Comparison of ENCODE assay signal across 13 mouse cellular contexts in the genomic region with DNA sequence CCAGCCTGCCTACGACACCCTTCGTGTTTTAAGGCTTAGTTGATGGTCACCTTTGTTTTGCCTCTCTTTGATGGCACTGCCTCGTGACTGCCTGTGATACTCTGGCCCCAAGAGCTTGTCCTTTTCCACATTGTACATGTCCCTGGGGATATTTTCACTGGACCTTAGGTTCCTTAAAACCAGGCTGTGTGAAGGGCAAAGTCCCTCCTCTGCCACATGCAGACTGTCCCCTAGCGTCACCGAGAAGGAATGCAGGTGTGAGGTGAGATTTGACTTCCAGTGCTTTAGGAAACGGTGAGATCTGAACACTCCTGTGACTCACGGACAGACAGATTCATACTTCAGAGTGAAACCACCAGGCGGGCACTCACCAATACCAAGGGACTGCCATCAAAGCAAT. TPM values are rescaled to one million over a fixed set of nuclear protein-coding genes. Genes with fewer than 3 reads are reported as not detected.
DNase-seq lines count a peak whose midpoint lies in the region; ATAC-seq and TF ChIP-seq lines count a peak whose summit lies in the region.
"Had no signal": no experiment of that assay in that cellular context is flagged by ENCODE, and none has a peak within 500 bp of the region (broad histone marks: within the 10 kb centered on the region; RNA-seq: fewer than 3 reads in every experiment).

No protein-coding gene starts in this region.

- H3K4me3 ChIP-seq in forebrain, postnatal 0 days (ENCODE audit: low read depth, low read length) = no peak overlapping the region
- no peak overlapping the region for H3K4me3 ChIP-seq in forebrain, embryonic 14.5 days (ENCODE audit: low read depth, low read length)
- H3K4me3 ChIP-seq in lung, adult 2 months (replicated peaks; ENCODE audit: extremely low read depth, low read depth, low read length) = no peak overlapping the region
- no peak overlapping the region for H3K4me3 ChIP-seq in bone marrow, adult 2 months (replicated peaks; ENCODE audit: control insufficient read depth, low read depth, low read length)
- H3K4me3 ChIP-seq: hindbrain, embryonic 15.5 days had no signal

- no peak overlapping the region for H3K27ac ChIP-seq in forebrain, postnatal 0 days (ENCODE audit: low read depth, low read length)
- H3K27ac ChIP-seq in forebrain, embryonic 14.5 days (ENCODE audit: low read depth, low read length) = no peak overlapping the region
- no peak overlapping the region for H3K27ac ChIP-seq in bone marrow, adult 2 months (ENCODE audit: control insufficient read depth, insufficient read depth, low read depth, low read length, poor library complexity)
- H3K27ac ChIP-seq: hindbrain, embryonic 15.5 days had no signal

- 56% methylated on average over 8 of the region's 8 CpGs for WGBS in forebrain, postnatal 0 days
- WGBS in forebrain, embryonic 14.5 days = 52% methylated on average over 8 of the region's 8 CpGs
- 57% methylated on average over 8 of the region's 8 CpGs for WGBS in lung, adult 2 months
- 63% methylated on average over 8 of the region's 8 CpGs for WGBS in bone marrow, adult 2 months

- no peaks in the 10 kb centered on the region for H3K36me3 ChIP-seq in forebrain, postnatal 0 days (ENCODE audit: insufficient read depth)
- no peaks in the 10 kb centered on the region for H3K36me3 ChIP-seq in forebrain, embryonic 14.5 days (ENCODE audit: control insufficient read depth, insufficient read depth, low read length)
- H3K36me3 ChIP-seq: hindbrain, embryonic 15.5 days had no signal

- ATAC-seq in forebrain, postnatal 0 days = no peak
- no peak for ATAC-seq in forebrain, embryonic 14.5 days

- H3K9ac ChIP-seq in forebrain, postnatal 0 days = no peak overlapping the region
- no peak overlapping the region for H3K9ac ChIP-seq in forebrain, embryonic 14.5 days (ENCODE audit: low read length)
- H3K9ac ChIP-seq: hindbrain, embryonic 15.5 days had no signal

- H3K4me2 ChIP-seq in forebrain, postnatal 0 days (ENCODE audit: low read depth) = no peak overlapping the region
- H3K4me2 ChIP-seq in forebrain, embryonic 14.5 days (ENCODE audit: low read length) = no peak overlapping the region
- H3K4me2 ChIP-seq: hindbrain, embryonic 15.5 days had no signal

- no peak for DNase-seq in forebrain, postnatal 0 days
- no peak for DNase-seq in forebrain, embryonic 14.5 days (ENCODE audit: low spot score)
- DNase-seq in lung, adult 2 months = no peak
- DNase-seq in lung, postnatal 14 days = no peak
- peak; percentile 58 to 71 for DNase-seq in kidney, postnatal 25 days
- no peak for DNase-seq in right cerebral cortex, adult 2 months (ENCODE audit: low spot score in 2 of 2)
- no peak for DNase-seq in cerebellum, adult 18-20 months
- DNase-seq: adrenal gland, adult 8-10 months; midbrain, embryonic 14.5 days; right cerebral cortex, adult 18-20 months; thymus, adult 18-20 months had no signal

- H3K4me1 ChIP-seq in forebrain, postnatal 0 days (ENCODE audit: insufficient read depth) = no peaks in the 10 kb centered on the region
- no peaks in the 10 kb centered on the region for H3K4me1 ChIP-seq in forebrain, embryonic 14.5 days (ENCODE audit: control insufficient read depth, insufficient read depth, low read length)
- H3K4me1 ChIP-seq in lung, adult 2 months (ENCODE audit: control insufficient read depth, insufficient read depth, low read length) = no peaks in the 10 kb centered on the region
- no peaks in the 10 kb centered on the region; the same call in 1 of the 2 replicates for H3K4me1 ChIP-seq in bone marrow, adult 2 months (ENCODE audit: control insufficient read depth, insufficient read depth, low read length)
- H3K4me1 ChIP-seq: hindbrain, embryonic 15.5 days had no signal

- no peak for TF ChIP-seq POLR2A in lung, adult 2 months (IDR thresholded peaks at IDR 0.05; ENCODE audit: borderline replicate concordance, extremely low read depth, low read depth, low read length)
- no peak for TF ChIP-seq POLR2A in bone marrow, adult 2 months (IDR thresholded peaks at IDR 0.05; ENCODE audit: borderline replicate concordance, control insufficient read depth, low read depth, low read length)

- peak; percentile 50 for TF ChIP-seq CTCF in forebrain, postnatal 0 days (IDR thresholded peaks at IDR 0.05; ENCODE audit: low read depth)
- peak; percentile 69 for TF ChIP-seq CTCF in lung, adult 2 months (IDR thresholded peaks at IDR 0.05; ENCODE audit: insufficient read depth, low read length)
- peak; percentile 35; the same call in 1 of the 2 replicates for TF ChIP-seq CTCF in bone marrow, adult 2 months (IDR thresholded peaks at IDR 0.05; ENCODE audit: control insufficient read depth, insufficient read depth, low read length)

- no peaks in the 10 kb centered on the region for H3K9me3 ChIP-seq in forebrain, postnatal 0 days (ENCODE audit: low read length)
- H3K9me3 ChIP-seq in forebrain, embryonic 14.5 days (replicated peaks; ENCODE audit: control insufficient read depth, low read length) = no peaks in the 10 kb centered on the region
- H3K9me3 ChIP-seq: hindbrain, embryonic 15.5 days had no signal

- H3K27me3 ChIP-seq in forebrain, postnatal 0 days (ENCODE audit: insufficient read depth, low read length) = no peaks in the 10 kb centered on the region
- no peaks in the 10 kb centered on the region for H3K27me3 ChIP-seq in forebrain, embryonic 14.5 days (replicated peaks; ENCODE audit: control insufficient read depth, insufficient read depth, low read length)
- H3K27me3 ChIP-seq: hindbrain, embryonic 15.5 days had no signal

RNA-seq across cellular contexts. Expression of gene Tmem97, which starts 6.7 kb away (rescaled TPM):
- 32.7 and 33.9 TPM in 2 replicates for total RNA-seq in forebrain, postnatal 0 days (2014; rRNA removed)
- 37.1 and 42.1 TPM in 2 replicates for polyA plus RNA-seq in forebrain, postnatal 0 days (2015; fragmentation: Nextera tagmentation; extraction: Ambion mirVana)
- polyA plus RNA-seq in forebrain, embryonic 14.5 days (2014; fragmentation: Nextera tagmentation; extraction: Ambion mirVana) = 40.0 and 48.5 TPM in 2 replicates
- 23.5 and 27.6 TPM in 2 replicates for polyA plus RNA-seq in lung, adult 2 months (2012; rRNA removed)
- polyA plus RNA-seq in bone marrow, adult 2 months (2011; ENCODE audit: insufficient read depth, insufficient read length, low replicate concordance, missing spikeins) = 16.1 and 27.3 TPM in 2 replicates

RNA-seq across cellular contexts. Expression of gene Ift20, which starts 21.1 kb away (rescaled TPM):
- 106 and 119 TPM in 2 replicates for total RNA-seq in forebrain, postnatal 0 days (2014; rRNA removed)
- polyA plus RNA-seq in forebrain, postnatal 0 days (2015; fragmentation: Nextera tagmentation; extraction: Ambion mirVana) = 124 and 140 TPM in 2 replicates
- 118 and 126 TPM in 2 replicates for polyA plus RNA-seq in forebrain, embryonic 14.5 days (2014; fragmentation: Nextera tagmentation; extraction: Ambion mirVana)
- 75.1 and 76.0 TPM in 2 replicates for polyA plus RNA-seq in lung, adult 2 months (2012; rRNA removed)
- polyA plus RNA-seq in bone marrow, adult 2 months (2011; ENCODE audit: insufficient read depth, insufficient read length, low replicate concordance, missing spikeins) = 28.2 and 42.1 TPM in 2 replicates

RNA-seq across cellular contexts. Expression of gene Tnfaip1, which starts 21.1 kb away (rescaled TPM):
- 38.9 and 42.7 TPM in 2 replicates for total RNA-seq in forebrain, postnatal 0 days (2014; rRNA removed)
- polyA plus RNA-seq in forebrain, postnatal 0 days (2015; fragmentation: Nextera tagmentation; extraction: Ambion mirVana) = 54.6 and 66.3 TPM in 2 replicates
- 66.1 and 71.3 TPM in 2 replicates for polyA plus RNA-seq in forebrain, embryonic 14.5 days (2014; fragmentation: Nextera tagmentation; extraction: Ambion mirVana)
- polyA plus RNA-seq in lung, adult 2 months (2012; rRNA removed) = 71.3 and 81.7 TPM in 2 replicates
- polyA plus RNA-seq in bone marrow, adult 2 months (2011; ENCODE audit: insufficient read depth, insufficient read length, low replicate concordance, missing spikeins) = 5.4 and 11.7 TPM in 2 replicates

RNA-seq across cellular contexts. Expression of gene Poldip2, which starts 45.2 kb away (rescaled TPM):
- 139 and 157 TPM in 2 replicates for total RNA-seq in forebrain, postnatal 0 days (2014; rRNA removed)
- polyA plus RNA-seq in forebrain, postnatal 0 days (2015; fragmentation: Nextera tagmentation; extraction: Ambion mirVana) = 165 and 175 TPM in 2 replicates
- polyA plus RNA-seq in forebrain, embryonic 14.5 days (2014; fragmentation: Nextera tagmentation; extraction: Ambion mirVana) = 185 TPM in 2 replicates
- 39.6 and 50.4 TPM in 2 replicates for polyA plus RNA-seq in lung, adult 2 months (2012; rRNA removed)
- polyA plus RNA-seq in bone marrow, adult 2 months (2011; ENCODE audit: insufficient read depth, insufficient read length, low replicate concordance, missing spikeins) = 14.2 and 19.0 TPM in 2 replicates

RNA-seq across cellular contexts. Expression of gene Tmem199, which starts 45.3 kb away (rescaled TPM):
- 64.8 and 73.2 TPM in 2 replicates for total RNA-seq in forebrain, postnatal 0 days (2014; rRNA removed)
- 84.2 and 86.0 TPM in 2 replicates for polyA plus RNA-seq in forebrain, postnatal 0 days (2015; fragmentation: Nextera tagmentation; extraction: Ambion mirVana)
- polyA plus RNA-seq in forebrain, embryonic 14.5 days (2014; fragmentation: Nextera tagmentation; extraction: Ambion mirVana) = 93.1 and 93.2 TPM in 2 replicates
- 9.5 and 12.5 TPM in 2 replicates for polyA plus RNA-seq in lung, adult 2 months (2012; rRNA removed)
- 6.5 and 16.5 TPM in 2 replicates for polyA plus RNA-seq in bone marrow, adult 2 months (2011; ENCODE audit: insufficient read depth, insufficient read length, low replicate concordance, missing spikeins)

Comparison
In these comparisons a context has a peak if more than half of its experiments do, and no peak if none do; other contexts are left out.
1. DNase-seq: peak in kidney, postnatal 25 days (2 of 2); none in forebrain, postnatal 0 days (single experiment), forebrain, embryonic 14.5 days (single experiment), lung, adult 2 months (single experiment), lung, postnatal 14 days (single experiment), right cerebral cortex, adult 2 months (0 of 2) and cerebellum, adult 18-20 months (0 of 2).
2. Peak in every context shown above with its lines, with median percentiles within 50 percentile points of each other: CTCF ChIP-seq.